Mouse (Mus musculus) hindbrain, embryonic 15.5 days (tissue): ENCODE data around the gene Kcnd3. TPM values are rescaled to one million over a fixed set of nuclear protein-coding genes. Genes with fewer than 3 reads are reported as not detected.

Experiments
- polyA plus RNA-seq: library from polyadenylated mRNA; unstranded; fragments of >200 nt; fragmentation: Nextera tagmentation; extraction: Ambion mirVana; gene quantifications from 2 replicates; pipeline ENCODE4 v1.2.1, GENCODE M21; 2015

Gene Kcnd3
- polyA plus RNA-seq, 1 experiment from 2014 or later, result 10.0 TPM

Other genes starting within 250 kb of the Kcnd3 start
- gene Ddx20, start 235.2 kb downstream of the Kcnd3 start, polyA plus RNA-seq, result 23.0 and 23.8 TPM in 2 replicates